In the genomic region with DNA sequence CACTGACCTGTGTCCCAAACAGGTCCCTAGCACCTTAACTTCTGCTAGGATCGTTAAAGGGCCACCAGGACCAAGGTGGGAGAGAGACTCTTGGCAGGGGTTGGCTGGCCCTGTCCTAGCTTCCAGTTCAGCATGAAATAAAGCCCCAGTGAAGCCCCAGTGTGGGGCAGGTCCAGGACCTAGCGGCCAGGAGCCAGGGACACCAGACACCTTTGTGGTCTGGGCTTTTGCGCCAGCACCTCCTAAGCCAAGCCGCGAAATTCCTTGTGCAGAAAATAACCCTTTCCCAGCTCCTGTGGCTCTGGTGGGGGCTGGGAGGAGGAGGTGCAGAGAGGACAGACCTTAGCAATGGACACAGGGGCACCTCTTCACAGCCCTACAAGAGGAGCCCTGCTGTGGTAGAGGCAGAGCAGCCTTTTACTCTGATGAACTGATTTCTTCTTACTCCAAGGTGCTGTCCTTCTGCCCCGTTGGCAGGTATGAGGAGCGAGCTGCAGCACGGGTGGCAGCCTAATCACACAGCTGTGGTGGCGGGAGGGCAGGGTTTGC, we compare ENCODE assay signal across 14 mouse cellular contexts. TPM values are rescaled to one million over a fixed set of nuclear protein-coding genes. Genes with fewer than 3 reads are reported as not detected.
DNase-seq lines count a peak whose midpoint lies in the region; ATAC-seq and TF ChIP-seq lines count a peak whose summit lies in the region.
"Had no signal": no experiment of that assay in that cellular context is flagged by ENCODE, and none has a peak within 500 bp of the region (broad histone marks: within the 10 kb centered on the region; RNA-seq: fewer than 3 reads in every experiment).

No protein-coding gene starts in this region.

- H3K4me2 ChIP-seq in hindbrain, embryonic 11.5 days (replicated peaks; ENCODE audit: low read depth, low read length): no peak overlapping the region
- H3K4me2 ChIP-seq in hindbrain, embryonic 14.5 days (replicated peaks): no peak overlapping the region
- H3K4me2 ChIP-seq: liver, embryonic 13.5 days had no signal

- no peaks in the 10 kb centered on the region for H3K27me3 ChIP-seq in cerebellum, adult 2 months (ENCODE audit: control insufficient read depth, insufficient read depth, low read length)
- peaks cover 33% of the 10 kb centered on the region for H3K27me3 ChIP-seq in hindbrain, embryonic 11.5 days (ENCODE audit: control insufficient read depth, insufficient read depth, low read length)
- peaks cover 20% of the 10 kb centered on the region for H3K27me3 ChIP-seq in hindbrain, embryonic 14.5 days (ENCODE audit: control insufficient read depth, insufficient read depth, low read length)

- peak overlapping the region; percentile 32; the same call in 1 of the 2 replicates for H3K27ac ChIP-seq in cerebellum, adult 2 months (ENCODE audit: insufficient read depth, low read length)
- H3K27ac ChIP-seq in hindbrain, embryonic 11.5 days (ENCODE audit: low read depth, low read length): no peak overlapping the region
- H3K27ac ChIP-seq in hindbrain, embryonic 14.5 days: no peak overlapping the region
- H3K27ac ChIP-seq: kidney, embryonic 15.5 days; liver, embryonic 13.5 days; neural tube, embryonic 12.5 days had no signal

- peaks cover 10% of the 10 kb centered on the region for H3K4me1 ChIP-seq in cerebellum, adult 2 months (ENCODE audit: control insufficient read depth, insufficient read depth, low read length)
- H3K4me1 ChIP-seq in hindbrain, embryonic 11.5 days (replicated peaks; ENCODE audit: control insufficient read depth, insufficient read depth, low read length): no peaks in the 10 kb centered on the region
- H3K4me1 ChIP-seq in hindbrain, embryonic 14.5 days (replicated peaks; ENCODE audit: control insufficient read depth, insufficient read depth, low read length): 0 out of 2 replicates have a peak, but pooled peaks cover 14% of the 10 kb centered on the region

- no peak overlapping the region for H3K4me3 ChIP-seq in cerebellum, adult 2 months (replicated peaks; ENCODE audit: insufficient read depth, low read depth, low read length)
- no peak overlapping the region for H3K4me3 ChIP-seq in hindbrain, embryonic 11.5 days (ENCODE audit: low read depth, low read length)
- H3K4me3 ChIP-seq in hindbrain, embryonic 14.5 days (replicated peaks; ENCODE audit: low read length): no peak overlapping the region
- H3K4me3 ChIP-seq: neural tube, embryonic 12.5 days had no signal

- TF ChIP-seq POLR2A in cerebellum, adult 2 months (IDR thresholded peaks at IDR 0.05; ENCODE audit: borderline replicate concordance, insufficient read depth, low read length): no peak

- H3K9ac ChIP-seq in hindbrain, embryonic 11.5 days (ENCODE audit: low read depth, low read length): no peak overlapping the region
- no peak overlapping the region for H3K9ac ChIP-seq in hindbrain, embryonic 14.5 days
- H3K9ac ChIP-seq: kidney, embryonic 15.5 days; liver, embryonic 13.5 days; neural tube, embryonic 12.5 days had no signal

- DNase-seq in cerebellum, adult 2 months: peak; percentile 42 to 50
- DNase-seq in cerebellum, postnatal 10 days: no peak
- no peak for DNase-seq in hindbrain, embryonic 11.5 days (ENCODE audit: low spot score)
- no peak for DNase-seq in hindbrain, embryonic 14.5 days (ENCODE audit: low spot score)
- DNase-seq in cerebellum, postnatal 25 days: peak; percentile 19 to 41
- peak; percentile 43 to 52 for DNase-seq in gastrocnemius, postnatal 36 days
- no peak for DNase-seq in thymus, postnatal 36 days
- DNase-seq in left cerebral cortex, adult 11 months (ENCODE audit: low spot score): no peak
- DNase-seq: adrenal gland, adult 2 months; liver, embryonic 13.5 days; lung, postnatal 10 days had no signal

- peaks cover 23% of the 10 kb centered on the region for H3K36me3 ChIP-seq in hindbrain, embryonic 11.5 days (ENCODE audit: control insufficient read depth, insufficient read depth, low read length)
- H3K36me3 ChIP-seq in hindbrain, embryonic 14.5 days (replicated peaks; ENCODE audit: control insufficient read depth, insufficient read depth): peaks cover 53% of the 10 kb centered on the region

- intact Hi-C loops in gastrocnemius, postnatal 36 days (cut with DNase I): no loop called here

- ATAC-seq in hindbrain, embryonic 11.5 days (ENCODE audit: low FRiP score): peak; percentile 6; the same call in 1 of the 2 replicates
- no peak for ATAC-seq in hindbrain, embryonic 14.5 days (ENCODE audit: low FRiP score)

- 40% methylated on average over 9 of the region's 9 CpGs for WGBS in cerebellum, adult 2 months
- 68% methylated on average over 9 of the region's 9 CpGs for WGBS in hindbrain, embryonic 11.5 days
- 68% methylated on average over 9 of the region's 9 CpGs for WGBS in hindbrain, embryonic 14.5 days

- TF ChIP-seq CTCF in cerebellum, adult 2 months (IDR thresholded peaks at IDR 0.05; ENCODE audit: borderline replicate concordance, insufficient read depth, low read depth, low read length): no peak

- no peaks in the 10 kb centered on the region for H3K9me3 ChIP-seq in hindbrain, embryonic 11.5 days (ENCODE audit: control insufficient read depth, low read length)
- no peaks in the 10 kb centered on the region for H3K9me3 ChIP-seq in hindbrain, embryonic 14.5 days (ENCODE audit: control insufficient read depth, low read length)
- H3K9me3 ChIP-seq: kidney, embryonic 15.5 days; liver, embryonic 13.5 days; neural tube, embryonic 12.5 days had no signal

RNA-seq across cellular contexts. Expression of gene Scn1b, which starts 1.4 kb away (rescaled TPM):
- polyA plus RNA-seq in cerebellum, adult 2 months (2012; rRNA removed): 1,376 and 1,380 TPM in 2 replicates
- polyA plus RNA-seq in hindbrain, embryonic 11.5 days (2014; fragmentation: Nextera tagmentation; extraction: Ambion mirVana): 0.60 and 0.86 TPM in 2 replicates
- 13.0 and 18.3 TPM in 2 replicates for polyA plus RNA-seq in hindbrain, embryonic 14.5 days (2014; fragmentation: Nextera tagmentation; extraction: Ambion mirVana)
- 100 to 1,000 TPM; 835 to 915 TPM for total RNA-seq in gastrocnemius, postnatal 36 days (2021)

RNA-seq across cellular contexts. Expression of gene Hpn, which starts 13.1 kb away (rescaled TPM):
- polyA plus RNA-seq in cerebellum, adult 2 months (2012; rRNA removed): 9.4 and 10.8 TPM in 2 replicates
- polyA plus RNA-seq in hindbrain, embryonic 11.5 days (2014; fragmentation: Nextera tagmentation; extraction: Ambion mirVana): 0.56 and 1.4 TPM in 2 replicates
- polyA plus RNA-seq in hindbrain, embryonic 14.5 days (2014; fragmentation: Nextera tagmentation; extraction: Ambion mirVana): 0.55 and 0.67 TPM in 2 replicates
- total RNA-seq in gastrocnemius, postnatal 36 days (2021): 10 to 100 TPM; 14.1 to 15.9 TPM

RNA-seq across cellular contexts. Expression of gene Gramd1a, which starts 27.5 kb away (rescaled TPM):
- polyA plus RNA-seq in cerebellum, adult 2 months (2012; rRNA removed): 148 and 153 TPM in 2 replicates
- polyA plus RNA-seq in hindbrain, embryonic 11.5 days (2014; fragmentation: Nextera tagmentation; extraction: Ambion mirVana): 120 and 125 TPM in 2 replicates
- polyA plus RNA-seq in hindbrain, embryonic 14.5 days (2014; fragmentation: Nextera tagmentation; extraction: Ambion mirVana): 191 and 198 TPM in 2 replicates
- 10 to 100 TPM; 36.2 to 45.2 TPM for total RNA-seq in gastrocnemius, postnatal 36 days (2021)

RNA-seq across cellular contexts. Expression of gene Fxyd3, which starts 51.7 kb away (rescaled TPM):
- 1.3 and 1.4 TPM in 2 replicates for polyA plus RNA-seq in cerebellum, adult 2 months (2012; rRNA removed)
- 6.3 and 8.6 TPM in 2 replicates for polyA plus RNA-seq in hindbrain, embryonic 11.5 days (2014; fragmentation: Nextera tagmentation; extraction: Ambion mirVana)
- polyA plus RNA-seq in hindbrain, embryonic 14.5 days (2014; fragmentation: Nextera tagmentation; extraction: Ambion mirVana): 0.66 TPM in 1 of 2 replicates, not detected in the other
- under 1 TPM; 0.77 to 0.96 TPM for total RNA-seq in gastrocnemius, postnatal 36 days (2021)
- total RNA-seq: left cerebral cortex, postnatal 14 days had no signal

Comparison
In these comparisons a context has a peak if more than half of its experiments do, and no peak if none do; other contexts are left out.
1. DNase-seq: peak in cerebellum, adult 2 months (2 of 2), cerebellum, postnatal 25 days (2 of 2) and gastrocnemius, postnatal 36 days (2 of 2); none in cerebellum, postnatal 10 days (0 of 2), hindbrain, embryonic 11.5 days (single experiment), hindbrain, embryonic 14.5 days (single experiment), thymus, postnatal 36 days (0 of 2) and left cerebral cortex, adult 11 months (single experiment).
2. RNA of gene Scn1b, which starts 1.4 kb away (polyA plus RNA-seq): 1,376 to 1,380 TPM in cerebellum, adult 2 months; 13.0 to 18.3 TPM in hindbrain, embryonic 14.5 days and 0.60 to 0.86 TPM in hindbrain, embryonic 11.5 days; every median in the first group is over 10 times any median in the second.